Mouse (Mus musculus): ENCODE measurements around the gene Als2. TPM values are rescaled to one million over a fixed set of nuclear protein-coding genes. Genes with fewer than 3 reads are reported as not detected.

Als2 gene
- total RNA-seq, 2 experiments from 2014 or later, result 15.1 to 20.6 TPM

DNA sequence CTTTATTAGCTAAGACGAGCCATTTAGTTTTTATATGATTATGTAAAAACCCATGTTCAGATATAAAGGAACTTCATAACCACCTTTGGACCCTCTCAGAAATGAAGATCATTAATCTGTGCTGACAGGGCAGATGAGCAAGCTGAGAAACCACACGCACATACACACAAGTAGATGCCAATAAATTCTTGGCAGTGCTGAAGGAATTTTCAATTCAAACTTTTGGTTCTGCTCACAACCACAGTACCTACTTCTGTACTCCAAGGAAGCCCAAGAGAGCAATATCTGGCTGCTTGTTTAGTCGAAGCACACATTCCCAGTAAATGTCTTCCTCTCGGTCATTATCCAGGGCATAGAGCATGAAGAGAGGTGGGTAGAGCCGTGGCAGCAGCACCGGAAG, 67.4 kb downstream of the Als2 start:
- ATAC-seq (replicated peaks; ENCODE audit: low FRiP score, poor library complexity, severe bottlenecking), result no peak

- ATAC-seq (replicated peaks; ENCODE audit: low FRiP score, poor library complexity, severe bottlenecking), result no peak
These were observed 68.5 kb downstream of the Als2 start for GRCm38 (mm10) chr1:59168556-59168955.

DNA sequence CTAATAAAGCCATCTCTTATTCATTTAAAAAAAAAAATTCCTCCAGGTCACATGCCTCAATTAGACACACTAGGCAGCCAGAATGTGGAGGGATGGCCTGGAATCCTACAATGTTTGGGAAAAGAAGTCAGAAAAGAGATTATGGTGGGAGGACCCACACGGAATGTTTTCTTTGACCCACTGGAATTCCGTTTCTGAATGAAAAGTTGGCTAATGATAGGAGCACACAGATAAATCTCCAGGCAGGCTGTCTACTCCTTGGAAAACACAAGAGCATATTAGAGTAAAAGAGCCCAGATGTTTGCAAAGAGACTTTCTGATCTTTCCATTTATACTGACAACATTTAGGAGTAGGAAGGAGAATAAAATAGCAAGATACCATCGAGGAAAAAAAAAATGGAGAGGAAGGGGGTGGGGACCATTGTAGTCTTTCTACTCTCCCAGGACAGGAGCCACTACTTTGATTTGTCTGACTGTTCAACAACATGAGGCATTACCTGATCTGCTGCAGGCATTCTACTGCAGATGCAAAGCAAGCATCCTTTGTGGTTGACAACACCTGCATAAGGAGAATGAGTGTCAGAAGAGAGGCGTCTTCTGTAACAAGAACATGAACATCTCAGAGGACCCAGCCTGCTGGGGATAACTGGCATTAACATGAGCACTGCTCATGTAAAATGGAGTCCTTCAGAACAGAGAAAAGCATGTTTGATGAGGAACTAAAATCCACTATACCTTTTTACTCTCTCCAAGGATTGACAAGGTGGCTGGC, 69.2 kb downstream of the Als2 start:
- no peak for ATAC-seq (replicated peaks; ENCODE audit: low FRiP score, poor library complexity, severe bottlenecking)

GRCm38 (mm10) chr1:59166232-59166905, 70.7 kb downstream of the Als2 start:
- ATAC-seq (replicated peaks; ENCODE audit: low FRiP score, poor library complexity, severe bottlenecking), result no peak

GRCm38 (mm10) chr1:59163918-59164317, 73.1 kb downstream of the Als2 start:
- ATAC-seq (replicated peaks; ENCODE audit: low FRiP score, poor library complexity, severe bottlenecking), result no peak

DNA sequence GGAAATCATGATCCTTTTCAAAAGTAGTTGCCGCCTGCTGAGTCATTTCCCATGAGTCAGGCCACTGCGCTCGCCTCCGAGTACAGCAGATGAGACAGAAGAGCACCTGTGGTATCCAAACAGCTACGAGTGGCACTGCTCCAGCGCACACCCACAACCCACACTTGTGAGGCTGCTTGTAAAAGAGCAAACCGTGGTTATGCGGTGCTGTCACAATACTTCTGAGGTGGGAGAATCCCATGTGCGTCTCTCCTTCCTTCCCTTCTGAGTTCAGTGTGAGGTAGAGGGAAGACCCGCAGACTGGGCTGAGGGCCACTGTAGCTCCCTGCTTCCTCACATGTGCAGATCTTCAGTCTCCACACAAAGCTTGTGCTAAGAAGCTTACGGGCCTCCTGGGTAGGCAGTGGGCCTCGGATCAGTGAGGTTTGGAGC, 74.0 kb downstream of the Als2 start, which contains the start of gene Mpp4:
Gene Mpp4 (minus strand): TSS at position 360 of the 432 bp plus-strand sequence.
- ATAC-seq (replicated peaks; ENCODE audit: low FRiP score, poor library complexity, severe bottlenecking), result no peak

- no peak for ATAC-seq (replicated peaks; ENCODE audit: low FRiP score, poor library complexity, severe bottlenecking)
These were observed 74.6 kb downstream of the Als2 start for GRCm38 (mm10) chr1:59162309-59163024.

DNA sequence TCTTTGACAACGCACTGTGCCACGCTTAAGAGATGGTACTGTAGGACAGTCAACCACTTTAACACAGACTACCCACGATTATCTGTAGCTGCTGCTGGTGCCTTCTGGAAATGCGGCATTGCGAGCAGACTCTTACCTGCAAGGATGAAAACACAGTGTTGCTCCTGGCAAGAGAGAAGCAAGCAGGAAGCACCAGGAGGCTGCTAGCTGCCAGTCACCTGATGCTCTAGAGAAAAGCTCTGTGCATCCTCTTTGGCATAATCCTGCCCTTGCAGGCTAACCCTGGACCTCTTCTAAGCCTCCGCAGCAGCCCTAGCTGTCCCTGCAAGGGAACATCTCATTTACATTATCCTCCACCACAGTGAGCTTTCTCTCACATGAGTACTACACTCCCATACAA, 75.6 kb downstream of the Als2 start:
- no peak for ATAC-seq (replicated peaks; ENCODE audit: low FRiP score, poor library complexity, severe bottlenecking)

GRCm38 (mm10) chr1:59160871-59161270, 76.2 kb downstream of the Als2 start:
- ATAC-seq (replicated peaks; ENCODE audit: low FRiP score, poor library complexity, severe bottlenecking), result no peak

GRCm38 (mm10) chr1:59159136-59159535, 77.9 kb downstream of the Als2 start:
- ATAC-seq (replicated peaks; ENCODE audit: low FRiP score, poor library complexity, severe bottlenecking), result no peak

GRCm38 (mm10) chr1:59158498-59158897, 78.5 kb downstream of the Als2 start:
- ATAC-seq (replicated peaks; ENCODE audit: low FRiP score, poor library complexity, severe bottlenecking), result no peak

DNA sequence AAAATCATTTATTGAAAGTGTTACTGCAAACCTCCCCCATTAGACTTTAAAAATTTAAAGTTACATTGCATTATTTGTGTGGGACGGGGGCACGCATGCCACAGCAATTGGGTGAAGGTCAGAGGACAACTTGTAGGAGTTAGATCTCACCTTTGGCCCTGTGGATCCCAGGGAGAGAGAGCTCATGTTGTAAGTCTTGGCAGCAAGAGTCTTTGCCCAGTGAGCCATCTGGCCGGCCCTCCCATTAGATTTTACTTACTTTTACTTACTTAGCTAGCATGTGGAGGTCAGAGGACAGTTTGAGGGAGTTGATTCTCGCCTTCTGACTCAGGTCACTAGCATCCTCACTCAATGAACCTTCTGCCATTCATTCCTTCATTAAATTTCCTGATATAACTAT, 79.2 kb downstream of the Als2 start:
- no peak for ATAC-seq (replicated peaks; ENCODE audit: low FRiP score, poor library complexity, severe bottlenecking)

GRCm38 (mm10) chr1:59152346-59152745, 84.7 kb downstream of the Als2 start:
- no peak for ATAC-seq (replicated peaks; ENCODE audit: low FRiP score, poor library complexity, severe bottlenecking)

- no peak for ATAC-seq (replicated peaks; ENCODE audit: low FRiP score, poor library complexity, severe bottlenecking)
These were observed 86.5 kb downstream of the Als2 start for GRCm38 (mm10) chr1:59150542-59150941.

- ATAC-seq (replicated peaks; ENCODE audit: low FRiP score, poor library complexity, severe bottlenecking), result no peak
These were observed 92.5 kb downstream of the Als2 start for GRCm38 (mm10) chr1:59144543-59144942.

GRCm38 (mm10) chr1:59142809-59143208, 94.2 kb downstream of the Als2 start:
- 0 out of 2 replicates have a peak, but pooled peaks have one; percentile 63 for ATAC-seq (replicated peaks; ENCODE audit: low FRiP score, poor library complexity, severe bottlenecking)

DNA sequence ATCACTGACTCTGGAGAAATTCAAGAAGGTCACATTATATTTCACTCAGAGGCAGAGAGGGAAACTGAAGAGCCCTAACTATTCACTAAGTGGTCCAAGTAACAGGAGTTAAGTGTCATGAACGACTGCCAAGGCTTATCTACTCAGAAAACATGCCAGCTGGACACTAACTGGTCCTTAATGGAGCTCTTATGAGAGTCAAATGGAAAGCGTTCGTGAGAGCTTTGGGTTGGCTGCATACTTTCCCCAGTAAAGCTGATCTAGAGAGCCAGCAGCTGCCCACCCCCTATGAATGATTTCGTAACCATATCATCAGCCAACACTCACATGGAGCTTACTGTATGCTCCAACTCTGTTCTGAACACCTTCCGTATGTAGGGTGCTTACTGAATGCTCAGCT, 102.6 kb downstream of the Als2 start:
- no peak for ATAC-seq (replicated peaks; ENCODE audit: low FRiP score, poor library complexity, severe bottlenecking)

GRCm38 (mm10) chr1:59128879-59129278, 108.2 kb downstream of the Als2 start:
- ATAC-seq (replicated peaks; ENCODE audit: low FRiP score, poor library complexity, severe bottlenecking), result no peak

DNA sequence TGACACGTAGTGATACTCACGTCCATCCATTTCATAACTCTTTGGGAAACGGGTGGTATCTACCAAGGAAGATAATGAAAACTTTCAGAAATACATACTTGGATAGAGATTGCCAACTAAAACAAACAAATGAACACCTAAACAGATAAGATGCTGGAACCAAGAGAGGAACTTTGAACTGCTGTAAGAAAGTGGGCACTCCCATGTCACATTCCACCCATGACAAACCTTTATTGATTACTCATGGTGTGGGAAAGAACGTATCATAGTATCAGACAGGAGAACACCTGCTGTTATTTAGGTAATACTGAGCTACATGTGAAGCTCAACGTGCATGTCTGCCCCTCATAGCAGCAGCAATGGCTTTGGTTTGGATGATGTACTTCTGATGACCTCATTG, 111.5 kb downstream of the Als2 start:
- no peak for ATAC-seq (replicated peaks; ENCODE audit: low FRiP score, poor library complexity, severe bottlenecking)

DNA sequence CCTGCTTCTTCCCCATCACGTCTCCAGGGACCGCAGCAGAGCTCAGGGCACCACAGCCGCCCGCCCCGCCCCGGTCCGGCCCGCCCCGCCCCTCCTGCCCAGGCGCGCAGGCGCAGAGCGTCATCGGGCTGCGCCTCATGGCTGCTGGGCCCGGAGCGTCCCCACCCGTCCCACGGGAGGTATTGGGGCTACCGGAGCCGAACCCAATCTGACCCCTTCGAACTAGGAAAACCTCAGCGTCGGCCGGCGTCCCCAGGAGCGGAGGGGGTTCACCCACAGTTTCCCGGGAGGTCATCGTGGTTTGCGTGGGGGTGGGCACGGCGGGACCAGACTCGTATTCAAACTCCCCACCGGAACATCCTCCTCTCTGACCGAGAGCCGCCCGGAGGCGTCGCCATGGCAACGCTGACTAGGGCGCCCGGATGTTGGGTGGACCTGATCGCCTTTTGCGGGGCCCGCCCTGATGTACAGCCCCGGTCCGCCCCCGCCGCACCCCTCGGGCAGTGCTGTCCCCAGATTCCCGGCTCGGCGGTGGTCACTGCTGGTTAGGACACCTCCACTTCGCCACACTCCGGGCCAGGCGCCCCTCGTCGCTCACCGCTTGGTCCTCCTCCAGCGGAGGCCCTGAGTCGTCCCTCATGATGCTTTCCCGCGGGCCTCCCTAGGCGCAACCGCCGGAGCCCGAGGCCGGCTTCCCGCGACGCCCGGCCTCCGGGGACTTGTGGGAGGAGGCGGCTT, 117.1 kb downstream of the Als2 start, which contains the start of gene Tmem237:
Gene Tmem237 (minus strand): TSS at position 689 of the 738 bp plus-strand sequence.
- ATAC-seq (replicated peaks; ENCODE audit: low FRiP score, poor library complexity, severe bottlenecking), result peak; percentile 97

Measured in erythroid progenitor cell, adult 5-6 weeks (primary cell).